Mouse (Mus musculus) heart, postnatal 36 days (tissue): ENCODE measurements around the gene Gstm3. TPM values are rescaled to one million over a fixed set of nuclear protein-coding genes. Genes with fewer than 3 reads are reported as not detected.

Source experiments
- DNase-seq, 2 experiments: peaks; one replicate each; pipeline ENCODE4 v3.0.0; 2021 to 2022
- intact Hi-C: fragments of 180-260 bp; cut with DNase I; formaldehyde crosslinking; loops from one replicate; pipeline ENCODE4 v1.15.1; 2025
- total RNA-seq, 2 experiments: library from RNA; stranded (reverse); gene quantifications; 2 replicates each; pipeline ENCODE4 v1.2.3; 2021

The Gstm3 gene
- total RNA-seq, 2 experiments from 2014 or later: not detected

DNA sequence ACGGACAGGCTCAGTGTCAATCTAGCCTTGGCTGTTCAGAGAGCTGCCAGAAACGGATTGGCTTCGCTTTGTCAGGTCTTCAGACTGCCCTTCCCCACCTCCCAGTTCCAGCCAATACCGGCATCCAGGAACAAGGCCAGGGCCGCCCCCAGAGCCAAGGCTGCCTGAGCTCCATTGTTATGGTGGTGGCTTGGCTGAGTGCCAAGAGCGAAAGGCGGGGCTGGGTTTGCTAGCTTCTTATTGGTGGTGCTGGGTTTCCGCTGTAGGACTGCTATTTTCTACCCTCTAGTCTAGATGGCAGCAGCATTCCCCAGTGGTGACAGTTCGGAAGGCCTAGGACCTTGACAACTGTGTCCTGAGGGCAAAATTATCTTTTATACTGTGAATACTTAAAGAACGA lies 37.4 kb downstream of the Gstm3 start, which contains the start of gene Gstm7:
Gene Gstm7 (minus strand): TSS at position 148 of the 400 bp plus-strand sequence.
- intact Hi-C loops: no loop called here
- peak; percentile 96 to 97 for DNase-seq

- DNase-seq: no peak
- intact Hi-C loops: no loop called here
These were observed 37.9 kb downstream of the Gstm3 start for GRCm38 (mm10) chr3:107931134-107931533.

DNA sequence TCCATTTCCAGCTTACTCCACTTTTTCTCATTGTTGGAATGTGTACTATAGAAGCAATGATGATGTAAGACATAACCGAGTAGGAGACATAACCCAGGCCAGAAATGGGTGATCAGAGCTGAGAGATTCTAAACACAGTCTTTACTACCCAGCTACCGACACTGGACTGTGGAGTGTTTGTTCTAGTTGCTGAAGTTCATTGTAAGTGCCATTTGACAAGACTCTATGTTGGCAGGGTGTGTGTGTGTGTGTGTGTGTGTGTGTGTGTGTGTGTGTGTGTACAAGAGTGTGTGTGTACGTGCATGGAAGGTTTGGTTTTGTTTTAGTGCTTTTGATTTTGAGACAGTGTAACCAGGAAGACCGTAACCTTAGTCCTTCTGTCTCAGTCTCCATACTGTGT lies 39.4 kb downstream of the Gstm3 start:
- no peak for DNase-seq
- intact Hi-C loops: no loop called here

- no peak for DNase-seq
- intact Hi-C loops: no loop called here
These were observed 39.8 kb downstream of the Gstm3 start for GRCm38 (mm10) chr3:107929243-107929642.

DNA sequence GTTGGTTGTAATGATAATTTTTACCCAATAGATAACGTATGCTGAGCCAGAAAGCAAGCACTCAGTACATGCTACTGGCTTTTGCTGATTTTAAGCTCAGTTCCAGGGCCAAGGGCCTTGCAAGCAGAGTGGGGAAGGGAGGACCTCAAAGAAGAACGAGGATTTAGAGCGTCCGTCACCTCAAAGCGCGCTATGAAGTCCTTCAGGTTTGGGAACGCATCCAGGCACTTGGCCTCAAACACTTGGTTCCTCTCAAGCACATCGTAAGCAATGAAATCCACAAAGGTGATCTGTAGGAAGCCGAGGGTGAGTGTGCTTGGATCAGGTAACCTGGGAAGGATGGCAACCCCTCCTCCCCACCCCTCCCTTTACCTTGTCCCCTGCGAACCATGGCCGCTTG lies 40.4 kb downstream of the Gstm3 start:
- no peak for DNase-seq
- intact Hi-C loops: no loop called here

DNA sequence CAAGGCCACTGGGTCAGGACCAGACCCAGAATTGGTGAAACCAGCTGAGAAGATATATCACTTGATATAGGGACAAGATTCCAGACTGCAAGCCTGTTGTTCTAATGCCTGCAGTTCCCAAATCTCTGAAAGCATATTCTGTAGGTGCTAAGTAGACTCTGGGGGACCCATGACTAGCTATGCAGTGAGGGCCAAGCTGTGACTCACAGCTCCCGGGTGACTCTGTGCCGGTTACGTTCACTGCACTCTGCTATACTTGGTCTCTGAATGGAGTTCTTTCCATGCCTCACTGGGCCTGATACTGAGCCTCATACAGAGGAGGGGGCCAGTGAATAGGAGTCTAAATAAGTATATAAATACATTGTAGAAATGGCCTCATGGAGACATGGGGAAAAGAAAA lies 41.2 kb downstream of the Gstm3 start:
- intact Hi-C loops: no loop called here
- DNase-seq: no peak

DNA sequence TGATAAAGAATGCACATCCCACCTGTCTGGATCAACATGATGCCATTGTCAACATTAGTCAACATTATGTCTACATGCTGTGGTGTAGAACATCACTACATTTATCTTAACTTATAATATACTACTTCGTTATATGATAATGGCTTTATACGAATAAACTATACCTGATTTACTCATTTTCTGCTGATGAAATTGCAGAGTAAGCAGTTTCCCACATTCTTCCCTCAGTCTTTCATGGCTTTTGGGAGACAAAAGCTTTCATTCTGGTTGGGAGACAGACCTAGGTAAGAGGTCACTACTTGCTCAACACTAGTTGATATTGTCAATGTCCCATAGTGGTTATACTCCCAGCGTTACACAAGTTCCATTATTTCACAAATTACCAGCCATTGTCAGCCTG lies 43.7 kb downstream of the Gstm3 start:
- DNase-seq: no peak
- intact Hi-C loops: no loop called here

DNA sequence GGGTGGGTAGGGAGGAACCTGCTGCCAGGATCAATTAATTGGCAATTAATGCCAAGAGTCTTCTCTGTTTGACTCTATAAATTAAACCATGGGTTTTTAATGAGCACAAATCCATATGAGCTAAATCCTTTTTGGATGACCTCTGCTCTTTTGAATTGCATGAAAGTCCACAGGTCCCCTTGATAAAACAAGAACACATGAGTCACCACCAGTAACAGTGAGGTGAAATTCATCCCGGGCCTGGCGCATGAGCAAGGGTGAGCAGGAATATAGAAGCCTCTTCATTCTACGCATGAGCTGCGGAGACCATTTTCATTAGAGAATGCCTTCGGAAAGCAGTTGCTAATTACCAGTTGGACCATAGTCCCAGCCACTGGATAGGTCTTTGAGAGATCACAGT lies 48.7 kb downstream of the Gstm3 start:
- intact Hi-C loops: no loop called here
- no peak for DNase-seq

GRCm38 (mm10) chr3:107917783-107918408 lies 51.2 kb downstream of the Gstm3 start:
- peak; percentile 63 to 66 for DNase-seq
- intact Hi-C loops: loop anchor here (1.0 to 5.0 kb wide), 3 partner anchors 51 to 221 kb away; partner anchors contain the start of gene Ahcyl1

- no peak for DNase-seq
- intact Hi-C loops: loop anchor here (2.0 to 5.0 kb wide), 2 partner anchors 144 to 220 kb away; partner anchors contain the start of gene Ahcyl1
These were observed 52.0 kb downstream of the Gstm3 start for GRCm38 (mm10) chr3:107917097-107917496.

DNA sequence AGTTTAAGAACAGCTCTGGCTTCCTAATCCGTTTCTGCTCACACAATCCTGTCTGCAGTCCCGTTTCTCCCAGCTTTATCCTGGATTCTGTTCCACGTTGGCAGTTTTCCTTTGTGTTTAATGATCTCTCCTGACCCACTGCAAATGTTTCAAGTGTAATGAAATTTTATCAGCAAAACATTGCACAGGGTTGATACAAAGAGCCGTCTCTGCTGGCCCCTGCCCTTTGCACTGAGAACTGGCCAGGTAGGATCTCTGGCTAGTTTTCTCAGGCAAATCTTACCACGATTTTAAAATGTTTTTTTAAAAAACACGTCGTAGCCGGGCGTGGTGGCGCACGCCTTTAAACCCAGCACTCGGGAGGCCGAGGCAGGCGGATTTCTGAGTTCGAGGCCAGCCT lies 52.4 kb downstream of the Gstm3 start:
- intact Hi-C loops: loop anchor here (2.0 to 5.0 kb wide), 2 partner anchors 144 to 219 kb away; partner anchors contain the start of gene Ahcyl1
- DNase-seq: no peak

Other genes with a start within 250 kb of the Gstm3 start
- gene Csf1, start 208.8 kb downstream of the Gstm3 start, total RNA-seq: 10 to 100 TPM; 34.4 to 49.5 TPM
- gene Eps8l3, start 92.1 kb downstream of the Gstm3 start, total RNA-seq: not detected
- gene Gstm5, start 73.5 kb downstream of the Gstm3 start, total RNA-seq: 10 to 100 TPM; 50.5 to 51.2 TPM
- 10 to 100 TPM; 71.7 to 74.3 TPM for gene Gstm7, start 37.5 kb downstream of the Gstm3 start, total RNA-seq
- 1 to 10 TPM; 3.0 to 3.3 TPM for gene Gstm6, start 25.5 kb downstream of the Gstm3 start, total RNA-seq
- 100 to 1,000 TPM; 161 to 186 TPM for gene Gstm2, start 17.2 kb upstream of the Gstm3 start, total RNA-seq
- gene Gstm1, start 48.7 kb upstream of the Gstm3 start, total RNA-seq: 100 to 1,000 TPM; 265 to 324 TPM
- gene Gstm4, start 75.6 kb upstream of the Gstm3 start, total RNA-seq: 10 to 100 TPM; 12.3 to 13.3 TPM
- gene Ampd2, start 117.4 kb upstream of the Gstm3 start, total RNA-seq: 1 to 10 TPM; 4.6 to 5.1 TPM
- not detected for gene Gnat2, start 123.5 kb upstream of the Gstm3 start, total RNA-seq
- gene Gnai3, start 176.9 kb upstream of the Gstm3 start, total RNA-seq: 10 to 100 TPM; 18.3 to 20.0 TPM
- gene Gpr61, start 185.6 kb upstream of the Gstm3 start, total RNA-seq: not detected
- gene Amigo1, start 217.1 kb upstream of the Gstm3 start, total RNA-seq: 10 to 100 TPM; 15.1 to 15.5 TPM
- 1 to 10 TPM; 5.3 to 5.5 TPM for gene Cyb561d1, start 231.9 kb upstream of the Gstm3 start, total RNA-seq
- gene Atxn7l2, start 241.7 kb upstream of the Gstm3 start, total RNA-seq: 1 to 10 TPM; 2.6 to 3.2 TPM